Mouse (Mus musculus) CH12.LX (cell line): ENCODE measurements around the gene Gm20388. TPM values are rescaled to one million over a fixed set of nuclear protein-coding genes. Genes with fewer than 3 reads are reported as not detected.

ENCODE experiments used
- DNase-seq: peaks from one replicate; pipeline ENCODE4 v3.0.0-alpha.2; 2013; ENCODE audit errors: extremely low read depth
- H3K27ac ChIP-seq: 2 replicates; pipeline ENCODE4 v1.5.1; 2012; ENCODE audit warnings: low read depth, mild to moderate bottlenecking, control low read depth, moderate library complexity; ENCODE audit not compliant: insufficient read depth
- H3K27me3 ChIP-seq: replicated peaks from 2 replicates; pipeline ENCODE3; 2012; ENCODE audit warnings: inconsistent platforms
- H3K36me3 ChIP-seq, 2 experiments: replicated peaks in 1 of 2; 2 replicates each; pipeline versions ENCODE3 to v1.6.1; 2012; ENCODE audit warnings: inconsistent platforms in 1 of 2, low read length in 1 of 2, mild to moderate bottlenecking in 1 of 2, mixed read lengths in 1 of 2, moderate library complexity in 1 of 2; ENCODE audit not compliant: control insufficient read depth in 1 of 2, insufficient read depth in 1 of 2
- H3K4me1 ChIP-seq, 2 experiments: 2 replicates each; pipeline ENCODE4 v1.6.1; 2012; ENCODE audit warnings: inconsistent platforms in 1 of 2, moderate library complexity in 1 of 2; ENCODE audit not compliant: insufficient read depth in 2 of 2, control insufficient read depth in 1 of 2
- H3K4me2 ChIP-seq: 2 replicates; pipeline ENCODE4 v1.6.1; 2012; ENCODE audit warnings: low read depth, mild to moderate bottlenecking, control low read depth; ENCODE audit not compliant: poor library complexity, insufficient read depth, severe bottlenecking
- H3K4me3 ChIP-seq, 3 experiments: fragments of 150-350 bp in 1 of 3; sonication (generic) in 1 of 3; replicated peaks in 1 of 3; 2 replicates each; pipeline versions ENCODE3 to v1.5.1; 2011 to 2012; ENCODE audit warnings: low read depth in 2 of 3, low read length in 2 of 3, mild to moderate bottlenecking in 2 of 3, moderate library complexity in 2 of 3, control low read depth in 1 of 3, improper control_type of control experiment in 1 of 3, inconsistent platforms in 1 of 3, mixed read lengths in 1 of 3; ENCODE audit not compliant: poor library complexity in 1 of 3
- H3K79me2 ChIP-seq: replicated peaks from 2 replicates; pipeline ENCODE4 v1.6.1; 2012; ENCODE audit warnings: mild to moderate bottlenecking, moderate library complexity; ENCODE audit not compliant: control insufficient read depth, poor library complexity, insufficient read depth, severe bottlenecking; ENCODE audit errors: extremely low read depth
- H3K9ac ChIP-seq: 2 replicates; pipeline ENCODE4 v1.6.1; 2012; ENCODE audit warnings: low read depth, mild to moderate bottlenecking, control low read depth, moderate library complexity; ENCODE audit not compliant: insufficient read depth
- H3K9me3 ChIP-seq: replicated peaks from 2 replicates; pipeline ENCODE3; 2012; ENCODE audit warnings: low read length, inconsistent platforms, mixed read lengths
- BHLHE40 ChIP-seq: IDR thresholded peaks from 2 replicates; pipeline ENCODE4 v1.6.1; 2011; ENCODE audit warnings: mild to moderate bottlenecking, low read depth, low read length, improper control_type of control experiment
- CHD1 ChIP-seq: IDR thresholded peaks from 2 replicates; pipeline ENCODE4 v1.6.1; 2012; ENCODE audit warnings: low read depth, low read length, improper control_type of control experiment, inconsistent platforms
- E2F4 ChIP-seq: IDR thresholded peaks from 2 replicates; pipeline ENCODE4 v1.6.1; 2011; ENCODE audit warnings: low read depth, low read length, improper control_type of control experiment; ENCODE audit not compliant: insufficient replicate concordance
- ELF1 ChIP-seq: IDR thresholded peaks from 2 replicates; pipeline ENCODE4 v1.6.1; 2014; ENCODE audit warnings: low read depth, mild to moderate bottlenecking, inconsistent platforms, low read length, improper control_type of control experiment
- GABPA ChIP-seq: IDR thresholded peaks from 2 replicates; pipeline ENCODE4 v1.6.1; 2012; ENCODE audit warnings: low read depth, low read length, improper control_type of control experiment, inconsistent platforms; ENCODE audit not compliant: insufficient replicate concordance
- IRF4 ChIP-seq: IDR thresholded peaks from 2 replicates; pipeline ENCODE4 v1.6.1; 2014; ENCODE audit warnings: low read depth, mild to moderate bottlenecking, inconsistent platforms, low read length, improper control_type of control experiment
- KAT2A ChIP-seq: IDR thresholded peaks from 2 replicates; pipeline ENCODE4 v1.6.1; 2012; ENCODE audit warnings: low read length, improper control_type of control experiment, inconsistent platforms; ENCODE audit not compliant: insufficient replicate concordance
- MAFK ChIP-seq: IDR thresholded peaks from 2 replicates; pipeline ENCODE4 v1.6.1; 2011; ENCODE audit warnings: low read length, improper control_type of control experiment; ENCODE audit not compliant: insufficient replicate concordance
- MAZ ChIP-seq: IDR thresholded peaks from 2 replicates; pipeline ENCODE4 v1.6.1; 2012; ENCODE audit warnings: low read depth, mild to moderate bottlenecking, inconsistent platforms, low read length, improper control_type of control experiment, moderate library complexity
- MYC ChIP-seq: IDR thresholded peaks from 2 replicates; pipeline ENCODE4 v1.6.1; 2011; ENCODE audit warnings: low read depth, mild to moderate bottlenecking, improper control_type of control experiment, low read length
- NELFE ChIP-seq: IDR thresholded peaks from 2 replicates; pipeline ENCODE4 v1.6.1; 2011; ENCODE audit warnings: low read depth, low read length, improper control_type of control experiment
- NRF1 ChIP-seq: IDR thresholded peaks from 2 replicates; pipeline ENCODE4 v1.6.1; 2014; ENCODE audit warnings: low read depth, mild to moderate bottlenecking, inconsistent platforms, low read length, improper control_type of control experiment, moderate library complexity
- PAX5 ChIP-seq: IDR thresholded peaks from 2 replicates; pipeline ENCODE4 v1.6.1; 2012; ENCODE audit warnings: low read length, inconsistent platforms, mixed read lengths
- POLR2A ChIP-seq: IDR thresholded peaks from 2 replicates; pipeline ENCODE4 v1.6.1; 2011; ENCODE audit warnings: low read depth, mild to moderate bottlenecking, improper control_type of control experiment, low read length
- POLR2AphosphoS2 ChIP-seq: IDR thresholded peaks from 2 replicates; pipeline ENCODE4 v1.6.1; 2011; ENCODE audit warnings: low read depth, low read length, improper control_type of control experiment
- RAD21 ChIP-seq: IDR thresholded peaks from 2 replicates; pipeline ENCODE4 v1.6.1; 2011; ENCODE audit warnings: low read depth, mild to moderate bottlenecking, low read length, improper control_type of control experiment, moderate library complexity
- RCOR1 ChIP-seq: conservative IDR thresholded peaks from 2 replicates; pipeline ENCODE4 v1.6.1; 2012; ENCODE audit warnings: low read depth, mild to moderate bottlenecking, inconsistent platforms, low read length, improper control_type of control experiment
- SIN3A ChIP-seq: IDR thresholded peaks from 2 replicates; pipeline ENCODE4 v1.6.1; 2012; ENCODE audit warnings: low read length, improper control_type of control experiment, inconsistent platforms
- SMC3 ChIP-seq: IDR thresholded peaks from 2 replicates; pipeline ENCODE4 v1.6.1; 2011; ENCODE audit warnings: low read depth, low read length, improper control_type of control experiment
- TBP ChIP-seq: conservative IDR thresholded peaks from 2 replicates; pipeline ENCODE4 v1.6.1; 2011; ENCODE audit warnings: low read depth, low read length, improper control_type of control experiment
- TCF12 ChIP-seq: IDR thresholded peaks from 2 replicates; pipeline ENCODE4 v1.6.1; 2014; ENCODE audit warnings: low read depth, mild to moderate bottlenecking, inconsistent platforms, low read length, improper control_type of control experiment
- UBTF ChIP-seq: IDR thresholded peaks from 2 replicates; pipeline ENCODE4 v1.6.1; 2012; ENCODE audit warnings: low read depth, mild to moderate bottlenecking, inconsistent platforms, low read length, improper control_type of control experiment, moderate library complexity
- USF2 ChIP-seq: conservative IDR thresholded peaks from 2 replicates; pipeline ENCODE4 v1.6.1; 2011; ENCODE audit warnings: low read depth, low read length, improper control_type of control experiment
- ZMIZ1 ChIP-seq: IDR thresholded peaks from 2 replicates; pipeline ENCODE4 v1.6.1; 2012; ENCODE audit warnings: low read depth, mild to moderate bottlenecking, inconsistent platforms, low read length, improper control_type of control experiment
- ZNF384 ChIP-seq: IDR thresholded peaks from 2 replicates; pipeline ENCODE4 v1.6.1; 2012; ENCODE audit warnings: low read depth, low read length, improper control_type of control experiment, inconsistent platforms
- dilution Hi-C: fragments of 300-500 bp; cut with MboI; formaldehyde crosslinking; loops from 2 replicates; pipeline ENCODE4 v1.14.3; 2020; ENCODE audit warnings: low sequenced_read_pairs; ENCODE audit not compliant: extremely low pct_unique_long_range_greater_than_20kb, extremely low pct_ligation_motif_present
- in situ Hi-C: fragments of 300-500 bp; cut with MboI; formaldehyde crosslinking; loops from 3 replicates; pipeline ENCODE4 v1.14.3; 2019; ENCODE audit warnings: low sequenced_read_pairs, low pct_ligation_motif_present, low pct_unique_long_range_greater_than_20kb, mixed read lengths
- polyA plus RNA-seq: library from polyadenylated mRNA; unstranded; fragments of >175 nt; gene quantifications from 2 replicates; pipeline ENCODE4 v1.2.1, GENCODE M21; 2012; ENCODE audit warnings: low read depth; ENCODE audit not compliant: insufficient read length
- total RNA-seq, 2 experiments: library from RNA; depleted of rRNA; stranded (reverse); fragments of 300-350 nt in 1 of 2; fragments of >200 nt in 1 of 2; gene quantifications; 2 replicates each; pipeline ENCODE4 v1.2.3; 2012 to 2014

Gm20388 gene
- total and polyA plus RNA-seq, 3 experiments = 14.8 to 26.3 (median 22.2) TPM

DNA sequence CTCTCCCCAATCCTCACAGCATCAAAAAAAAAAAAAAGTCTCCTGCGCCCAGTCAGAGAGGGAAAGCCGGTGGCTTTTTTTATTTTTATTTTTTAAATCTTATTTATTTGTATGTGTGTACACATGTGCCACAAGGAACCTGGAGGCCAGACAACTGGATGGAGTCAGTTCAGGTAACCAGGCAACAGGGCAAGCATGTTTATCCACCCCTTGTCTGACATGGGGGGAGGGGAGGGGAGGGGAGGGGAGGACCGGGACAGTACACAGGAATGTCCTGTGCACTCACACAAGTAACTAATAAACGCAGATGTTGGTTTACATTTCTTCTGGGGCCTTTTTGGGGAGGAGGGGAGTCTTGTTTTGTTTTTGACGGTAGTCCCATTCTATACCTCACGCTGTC is 1653.1 kb downstream of the Gm20388 start:
- TF ChIP-seq KAT2A = no peak
- no peak for TF ChIP-seq SIN3A
- TF ChIP-seq TCF12 = no peak
- no peak for TF ChIP-seq E2F4
- no peak for TF ChIP-seq BHLHE40
- no peak for TF ChIP-seq NRF1
- TF ChIP-seq ELF1 = no peak
- no peak for TF ChIP-seq UBTF
- TF ChIP-seq PAX5 = no peak
- TF ChIP-seq IRF4 = no peak
- no peak overlapping the region for H3K4me3 ChIP-seq
- H3K4me2 ChIP-seq = no peak overlapping the region
- no peaks in the 10 kb centered on the region for H3K9me3 ChIP-seq
- 0 out of 4 replicates have a peak, but pooled peaks cover 0 to 3% of the 10 kb centered on the region in 2 experiments for H3K4me1 ChIP-seq
- no peak overlapping the region for H3K27ac ChIP-seq
- no peak for DNase-seq
- no peaks in the 10 kb centered on the region for H3K27me3 ChIP-seq
- in situ Hi-C loops = no loop called here
- no peaks in the 10 kb centered on the region for H3K79me2 ChIP-seq
- no peak overlapping the region for H3K9ac ChIP-seq
- H3K36me3 ChIP-seq = peaks cover 27 to 91% of the 10 kb centered on the region in 2 experiments
- dilution Hi-C loops = no loop called here

DNA sequence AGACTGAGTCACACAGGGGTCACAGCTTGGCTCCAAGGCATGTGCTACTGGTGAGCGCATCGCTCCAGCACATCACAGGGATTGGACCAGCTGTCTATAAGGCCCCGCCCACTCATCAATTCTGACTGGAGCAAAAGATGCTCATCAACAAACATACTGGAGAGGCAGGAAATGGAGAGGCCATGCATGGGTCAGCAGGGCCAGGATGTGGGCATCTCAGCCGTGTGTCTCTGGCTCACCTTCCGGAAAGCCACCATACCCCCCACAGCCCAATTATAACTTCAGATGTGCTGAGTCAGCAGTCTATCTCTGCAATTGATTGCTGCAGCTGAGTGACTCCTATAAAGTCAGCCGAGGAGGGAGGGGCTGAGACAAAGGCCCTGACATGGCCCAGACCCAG is 1657.7 kb downstream of the Gm20388 start:
- dilution Hi-C loops = no loop called here
- TF ChIP-seq NELFE (no peak), MAFK (peak; percentile 93)
- Histone ChIP-seq H3K79me2 (peaks cover 6% of the 10 kb centered on the region), H3K27ac (no peak overlapping the region), H3K27me3 (no peaks in the 10 kb centered on the region), H3K9ac (no peak overlapping the region), H3K36me3 (peaks cover 14 to 90% of the 10 kb centered on the region in 2 experiments), H3K9me3 (no peaks in the 10 kb centered on the region), H3K4me1 (0 out of 4 replicates have a peak, but pooled peaks cover 0 to 3% of the 10 kb centered on the region in 2 experiments), H3K4me3 (no peak overlapping the region), H3K4me2 (no peak overlapping the region)
- in situ Hi-C loops = no loop called here
- no peak for DNase-seq

DNA sequence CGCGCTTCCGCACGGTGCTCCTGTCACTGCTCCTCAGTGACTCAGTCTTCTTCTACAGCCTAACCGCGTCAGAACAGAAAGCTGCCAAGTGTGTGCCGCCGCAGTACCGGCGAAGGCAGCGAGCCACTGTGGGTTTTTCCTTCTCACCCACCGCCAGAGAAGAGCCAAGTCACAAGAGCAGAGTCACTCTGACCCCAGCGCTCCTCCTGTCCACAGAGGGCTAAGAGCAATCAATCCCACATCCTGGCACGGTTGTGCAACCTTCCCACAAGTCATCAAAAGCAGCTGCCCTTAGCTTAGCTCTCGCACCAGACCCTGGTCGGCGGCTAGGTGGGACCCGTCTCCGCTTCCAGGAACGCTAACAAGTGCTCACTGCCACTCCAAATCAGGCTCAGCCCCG is 1659.7 kb downstream of the Gm20388 start:
- peaks cover 18% of the 10 kb centered on the region for H3K79me2 ChIP-seq
- H3K36me3 ChIP-seq = peaks cover 5 to 84% of the 10 kb centered on the region in 2 experiments
- H3K9ac ChIP-seq = no peak overlapping the region
- dilution Hi-C loops (no loop called here), in situ Hi-C loops (no loop called here)
- H3K4me1 ChIP-seq = peaks cover 3 to 11% of the 10 kb centered on the region in 2 experiments; a peak in 3 of 4 replicates
- TF ChIP-seq ZMIZ1 (no peak), BHLHE40 (no peak), POLR2AphosphoS2 (no peak), MYC (no peak), MAZ (no peak), NELFE (no peak), TCF12 (no peak), TBP (no peak), USF2 (no peak), SIN3A (no peak), POLR2A (no peak), E2F4 (no peak), SMC3 (no peak), KAT2A (no peak), GABPA (no peak), RCOR1 (no peak), ZNF384 (no peak), RAD21 (no peak), CHD1 (no peak), UBTF (no peak)
- H3K27me3 ChIP-seq = no peaks in the 10 kb centered on the region
- H3K9me3 ChIP-seq = no peaks in the 10 kb centered on the region
- DNase-seq = no peak
- no peak overlapping the region for H3K27ac ChIP-seq
- H3K4me2 ChIP-seq = no peak overlapping the region
- no peak overlapping the region for H3K4me3 ChIP-seq
